Mouse (Mus musculus) hindbrain, embryonic 12.5 days (tissue): ENCODE measurements around the gene Sf1. TPM values are rescaled to one million over a fixed set of nuclear protein-coding genes. Genes with fewer than 3 reads are reported as not detected.

Source experiments
- ATAC-seq: fragments of 200-750 bp; cut with Nextera tagmentation; 2 replicates; pipeline ENCODE4 v1.8.0; 2017; ENCODE audit warnings: moderate TSS enrichment; ENCODE audit not compliant: low FRiP score
- H3K27ac ChIP-seq: fragments of 300-500 bp; sonication (generic); 2 replicates; pipeline ENCODE4 v1.5.1; 2016; ENCODE audit warnings: mild to moderate bottlenecking
- H3K27me3 ChIP-seq: fragments of 300-500 bp; sonication (generic); 2 replicates; pipeline ENCODE4 v1.6.1; 2016; ENCODE audit warnings: mild to moderate bottlenecking
- H3K36me3 ChIP-seq: fragments of 300-500 bp; sonication (generic); 2 replicates; pipeline ENCODE4 v1.6.1; 2016; ENCODE audit warnings: mild to moderate bottlenecking
- H3K4me1 ChIP-seq: fragments of 300-500 bp; sonication (generic); 2 replicates; pipeline ENCODE4 v1.6.1; 2016
- H3K4me2 ChIP-seq: fragments of 300-500 bp; sonication (generic); replicated peaks from 2 replicates; pipeline ENCODE4 v1.6.1; 2016; ENCODE audit warnings: mild to moderate bottlenecking
- H3K4me3 ChIP-seq: fragments of 300-500 bp; sonication (generic); 2 replicates; pipeline ENCODE4 v1.5.1; 2016; ENCODE audit warnings: mild to moderate bottlenecking
- H3K9ac ChIP-seq: fragments of 300-500 bp; sonication (generic); 2 replicates; pipeline ENCODE4 v1.6.1; 2016; ENCODE audit warnings: mild to moderate bottlenecking, moderate library complexity
- H3K9me3 ChIP-seq: fragments of 300-500 bp; sonication (generic); replicated peaks from 2 replicates; pipeline ENCODE4 v1.6.1; 2016; ENCODE audit warnings: mild to moderate bottlenecking
- WGBS: fragments of 180-500 bp; shearing (Covaris S2); methylation state at CpG from one replicate; pipeline ENCODE4 v1.1.7; 2016; 5-methylcytosine and 5-hydroxymethylcytosine counted together
- polyA plus RNA-seq: library from polyadenylated mRNA; unstranded; fragments of >200 nt; fragmentation: Nextera tagmentation; extraction: Ambion mirVana; gene quantifications from 2 replicates; pipeline ENCODE4 v1.2.1, GENCODE M21; 2016

Sf1 gene
- polyA plus RNA-seq, 1 experiment from 2014 or later: 168 TPM

DNA sequence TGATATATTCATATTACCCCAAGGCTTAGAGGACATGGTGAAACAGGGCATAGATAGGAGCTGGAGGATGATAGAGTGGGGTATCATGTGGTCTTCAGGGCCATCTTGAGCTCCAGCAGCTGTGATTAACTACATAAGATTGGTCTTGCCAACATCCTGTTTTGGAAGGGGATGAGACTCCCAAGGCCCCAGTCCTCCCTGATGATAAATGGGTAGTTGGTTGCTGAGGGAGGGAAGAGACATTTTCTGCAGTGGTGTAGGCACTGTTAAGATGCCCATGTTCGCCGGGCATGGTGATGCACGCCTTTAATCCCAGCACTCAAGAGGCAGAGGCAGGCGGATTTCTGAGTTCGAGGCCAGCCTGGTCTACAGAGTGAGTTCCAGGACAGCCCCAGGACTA, 17.7 kb downstream of the Sf1 start:
- Histone ChIP-seq H3K27ac (no peak overlapping the region), H3K4me3 (no peak overlapping the region), H3K9me3 (no peaks in the 10 kb centered on the region), H3K27me3 (no peaks in the 10 kb centered on the region), H3K9ac (no peak overlapping the region), H3K4me2 (no peak overlapping the region), H3K4me1 (peaks cover 21% of the 10 kb centered on the region), H3K36me3 (peaks cover 34% of the 10 kb centered on the region)
- 99% methylated on average over 5 of the region's 5 CpGs for WGBS
- ATAC-seq: no peak

GRCm38 (mm10) chr19:6382323-6382924, 18.9 kb downstream of the Sf1 start:
- ATAC-seq: no peak
- Histone ChIP-seq H3K4me1 (peaks cover 19% of the 10 kb centered on the region), H3K36me3 (peaks cover 22% of the 10 kb centered on the region), H3K9me3 (no peaks in the 10 kb centered on the region), H3K4me3 (no peak overlapping the region), H3K27me3 (no peaks in the 10 kb centered on the region), H3K9ac (no peak overlapping the region), H3K4me2 (no peak overlapping the region), H3K27ac (no peak overlapping the region)
- WGBS: 84% methylated on average over 4 of the region's 4 CpGs

- Histone ChIP-seq H3K9me3 (no peaks in the 10 kb centered on the region), H3K4me2 (no peak overlapping the region), H3K27ac (peak overlapping the region; percentile 35; the same call in 1 of the 2 replicates), H3K36me3 (peaks cover 11% of the 10 kb centered on the region), H3K27me3 (0 out of 2 replicates have a peak, but pooled peaks cover 4% of the 10 kb centered on the region), H3K9ac (0 out of 2 replicates have a peak overlapping the region, but pooled peaks have one; percentile 8), H3K4me3 (no peak overlapping the region), H3K4me1 (peaks cover 15% of the 10 kb centered on the region)
- 43% methylated on average over 5 of the region's 5 CpGs for WGBS
- ATAC-seq: no peak
Measured at GRCm38 (mm10) chr19:6383470-6383869, 20.0 kb downstream of the Sf1 start.

DNA sequence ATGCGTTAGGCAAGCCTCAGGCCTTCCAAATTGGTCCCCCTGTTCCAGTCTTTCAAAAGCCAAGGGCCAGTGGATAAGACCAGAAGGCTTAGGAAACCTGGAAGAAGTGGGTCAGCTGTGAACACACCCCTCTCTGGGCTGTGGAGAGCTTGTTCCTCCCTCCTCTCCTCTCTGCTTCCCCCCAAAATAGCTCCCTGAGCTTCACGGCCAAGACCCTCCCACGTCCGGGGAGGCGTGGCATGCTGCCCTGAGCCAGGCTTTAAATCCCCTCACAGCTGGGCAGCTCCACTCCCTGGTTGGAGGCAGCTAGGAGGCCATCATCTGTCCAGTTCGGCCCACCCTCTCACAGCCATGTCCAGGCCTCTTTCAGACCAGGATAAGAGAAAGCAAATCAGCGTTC, 20.6 kb downstream of the Sf1 start, which contains the start of gene Pygm:
Pygm (plus strand) TSS at position 272 of the 400 bp plus-strand sequence.
- no peak within 1 kb of the TSS for H3K4me2 ChIP-seq
- ATAC-seq: no peak
- WGBS: 26% methylated on average over 7 of the region's 7 CpGs
- 0 out of 2 replicates have a peak, but pooled peaks cover 4% of the 10 kb centered on the region for H3K27me3 ChIP-seq
- peak within 1 kb of the TSS; percentile 35; the same call in 1 of the 2 replicates for H3K27ac ChIP-seq
- peaks cover 5% of the 10 kb centered on the region; the same call in 1 of the 2 replicates for H3K36me3 ChIP-seq
- H3K4me3 ChIP-seq: no peak within 1 kb of the TSS
- H3K9ac ChIP-seq: 0 out of 2 replicates have a peak within 1 kb of the TSS, but pooled peaks have one; percentile 8
- peaks cover 15% of the 10 kb centered on the region for H3K4me1 ChIP-seq
- no peaks in the 10 kb centered on the region for H3K9me3 ChIP-seq

DNA sequence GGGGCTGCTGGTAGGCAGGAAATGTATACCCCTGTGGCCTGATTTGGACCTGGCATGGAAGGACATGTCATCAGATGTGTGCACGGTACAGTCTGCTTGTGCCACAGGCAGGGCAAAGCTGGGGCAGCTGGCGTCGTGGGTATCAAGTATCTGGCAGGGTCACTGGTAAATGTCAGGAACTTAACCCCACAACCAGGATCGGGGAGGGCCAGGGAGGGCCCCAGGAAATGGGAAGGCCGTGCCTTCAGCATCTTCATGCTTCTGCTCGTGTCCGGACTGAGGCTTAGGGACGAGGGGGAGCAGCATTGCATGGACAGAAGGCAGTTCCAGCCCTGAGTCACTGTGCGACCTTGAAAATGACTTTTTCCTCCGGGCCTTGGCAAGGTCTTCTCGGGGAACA, 21.5 kb downstream of the Sf1 start:
- WGBS: 78% methylated on average over 11 of the region's 11 CpGs
- no peak overlapping the region for H3K9ac ChIP-seq

GRCm38 (mm10) chr19:6385419-6385818, 21.9 kb downstream of the Sf1 start:
- no peak overlapping the region for H3K9ac ChIP-seq
- peaks cover 12% of the 10 kb centered on the region; the same call in 1 of the 2 replicates for H3K27me3 ChIP-seq
- ATAC-seq: no peak
- H3K4me2 ChIP-seq: no peak overlapping the region
- H3K4me3 ChIP-seq: no peak overlapping the region
- no peak overlapping the region for H3K27ac ChIP-seq
- peaks cover 22% of the 10 kb centered on the region for H3K4me1 ChIP-seq
- WGBS: 80% methylated on average over 5 of the region's 5 CpGs
- H3K9me3 ChIP-seq: no peaks in the 10 kb centered on the region
- no peaks in the 10 kb centered on the region for H3K36me3 ChIP-seq

More for the DNA sequence above, 21.5 kb downstream of the Sf1 start:
- no peak overlapping the region for H3K4me3 ChIP-seq
- H3K9me3 ChIP-seq: no peaks in the 10 kb centered on the region
- H3K27me3 ChIP-seq: peaks cover 12% of the 10 kb centered on the region; the same call in 1 of the 2 replicates
- H3K4me2 ChIP-seq: no peak overlapping the region
- no peak for ATAC-seq
- peaks cover 22% of the 10 kb centered on the region for H3K4me1 ChIP-seq
- no peak overlapping the region for H3K27ac ChIP-seq
- no peaks in the 10 kb centered on the region for H3K36me3 ChIP-seq

DNA sequence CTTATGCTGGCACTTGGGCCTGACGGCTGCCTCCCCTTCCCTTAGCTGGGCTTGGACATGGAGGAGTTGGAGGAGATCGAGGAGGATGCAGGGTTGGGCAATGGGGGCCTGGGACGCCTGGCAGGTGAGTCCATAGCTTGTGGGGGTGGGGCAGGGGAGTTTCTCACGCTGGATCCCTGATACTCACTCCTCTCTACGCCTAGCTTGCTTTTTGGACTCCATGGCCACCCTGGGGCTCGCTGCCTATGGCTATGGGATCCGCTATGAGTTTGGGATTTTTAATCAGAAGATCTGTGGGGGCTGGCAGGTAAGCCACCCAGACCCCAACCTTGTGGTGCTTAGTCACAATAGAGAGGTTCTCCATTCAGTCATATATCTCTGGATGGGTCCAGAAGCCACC, 22.3 kb downstream of the Sf1 start:
- H3K4me1 ChIP-seq: peaks cover 22% of the 10 kb centered on the region
- H3K27me3 ChIP-seq: peaks cover 12% of the 10 kb centered on the region; the same call in 1 of the 2 replicates
- H3K4me3 ChIP-seq: no peak overlapping the region
- ATAC-seq: no peak
- WGBS: 84% methylated on average over 7 of the region's 7 CpGs
- no peak overlapping the region for H3K9ac ChIP-seq
- no peaks in the 10 kb centered on the region for H3K9me3 ChIP-seq
- H3K27ac ChIP-seq: no peak overlapping the region
- no peak overlapping the region for H3K4me2 ChIP-seq
- H3K36me3 ChIP-seq: no peaks in the 10 kb centered on the region

DNA sequence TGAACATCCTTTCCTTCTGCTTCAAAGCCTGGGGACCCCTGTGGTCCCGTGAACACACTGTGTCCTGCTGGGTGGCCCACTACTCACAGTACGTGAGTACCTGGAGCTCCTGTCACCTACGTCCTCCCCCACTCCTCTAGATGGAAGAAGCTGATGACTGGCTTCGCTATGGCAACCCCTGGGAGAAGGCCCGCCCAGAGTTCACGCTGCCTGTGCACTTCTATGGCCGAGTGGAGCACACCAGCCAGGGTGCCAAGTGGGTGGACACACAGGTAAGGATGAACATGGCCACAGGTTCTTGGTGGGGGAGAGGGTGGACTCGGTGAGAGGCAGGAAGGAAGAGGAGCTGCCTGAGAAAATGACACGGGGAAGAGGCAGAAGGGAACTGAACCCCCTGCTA, 22.7 kb downstream of the Sf1 start:
- ATAC-seq: no peak
- Histone ChIP-seq H3K27ac (no peak overlapping the region), H3K36me3 (no peaks in the 10 kb centered on the region), H3K4me1 (peaks cover 22% of the 10 kb centered on the region), H3K27me3 (peaks cover 12% of the 10 kb centered on the region; the same call in 1 of the 2 replicates), H3K4me3 (no peak overlapping the region), H3K4me2 (no peak overlapping the region), H3K9me3 (no peaks in the 10 kb centered on the region), H3K9ac (no peak overlapping the region)
- 60% methylated on average over 9 of the region's 9 CpGs for WGBS

DNA sequence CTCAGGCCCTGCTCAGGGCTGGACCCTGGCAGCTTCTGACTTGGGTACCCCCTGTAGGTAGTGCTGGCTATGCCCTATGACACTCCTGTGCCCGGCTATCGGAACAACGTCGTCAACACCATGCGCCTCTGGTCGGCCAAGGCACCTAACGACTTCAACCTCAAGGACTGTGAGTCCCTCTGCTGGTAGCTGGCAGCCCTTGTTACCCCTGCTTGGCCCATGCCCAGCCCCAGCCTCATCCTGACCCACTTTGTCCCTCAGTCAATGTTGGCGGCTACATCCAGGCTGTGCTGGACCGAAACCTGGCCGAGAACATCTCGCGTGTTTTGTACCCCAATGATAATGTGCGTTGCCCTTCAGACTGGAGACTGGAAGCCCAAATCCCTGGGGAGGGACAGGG, 24.5 kb downstream of the Sf1 start:
- peaks cover 22% of the 10 kb centered on the region for H3K4me1 ChIP-seq
- H3K9ac ChIP-seq: no peak overlapping the region
- H3K27me3 ChIP-seq: peaks cover 12% of the 10 kb centered on the region; the same call in 1 of the 2 replicates
- H3K4me2 ChIP-seq: no peak overlapping the region
- no peak overlapping the region for H3K4me3 ChIP-seq
- no peak for ATAC-seq
- H3K36me3 ChIP-seq: no peaks in the 10 kb centered on the region
- no peaks in the 10 kb centered on the region for H3K9me3 ChIP-seq
- H3K27ac ChIP-seq: no peak overlapping the region
- 87% methylated on average over 13 of the region's 13 CpGs for WGBS

DNA sequence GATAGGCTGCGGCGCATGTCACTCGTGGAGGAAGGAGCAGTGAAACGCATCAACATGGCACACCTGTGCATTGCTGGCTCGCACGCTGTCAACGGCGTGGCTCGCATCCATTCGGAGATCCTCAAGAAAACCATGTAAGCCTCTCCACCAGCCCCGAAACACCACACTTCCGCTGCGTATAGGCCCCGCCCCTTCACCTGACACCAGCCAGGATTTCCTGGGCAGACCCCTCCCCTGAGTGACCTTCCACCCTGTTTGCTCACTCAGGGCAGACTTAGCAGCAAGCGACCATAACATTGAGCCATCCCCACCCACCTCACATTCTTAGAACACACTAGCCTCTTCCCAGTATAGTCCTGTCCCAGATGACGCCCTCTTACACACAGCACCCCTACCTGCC, 26.3 kb downstream of the Sf1 start:
- no peak overlapping the region for H3K9ac ChIP-seq
- H3K4me1 ChIP-seq: peaks cover 11% of the 10 kb centered on the region
- H3K9me3 ChIP-seq: no peaks in the 10 kb centered on the region
- WGBS: 6% methylated on average over 16 of the region's 16 CpGs
- H3K27ac ChIP-seq: no peak overlapping the region
- peak overlapping the region; percentile 20 for H3K4me3 ChIP-seq
- peak overlapping the region; percentile 50 for H3K4me2 ChIP-seq
- no peak for ATAC-seq
- H3K27me3 ChIP-seq: peaks cover 12% of the 10 kb centered on the region; the same call in 1 of the 2 replicates
- no peaks in the 10 kb centered on the region for H3K36me3 ChIP-seq

GRCm38 (mm10) chr19:6390251-6390650, 26.8 kb downstream of the Sf1 start:
- no peak overlapping the region for H3K4me3 ChIP-seq
- no peak overlapping the region for H3K4me2 ChIP-seq
- no peak for ATAC-seq
- H3K9ac ChIP-seq: no peak overlapping the region
- H3K9me3 ChIP-seq: no peaks in the 10 kb centered on the region
- WGBS: 54% methylated on average over 6 of the region's 6 CpGs
- H3K36me3 ChIP-seq: no peaks in the 10 kb centered on the region
- H3K27me3 ChIP-seq: peaks cover 12% of the 10 kb centered on the region; the same call in 1 of the 2 replicates
- no peak overlapping the region for H3K27ac ChIP-seq
- H3K4me1 ChIP-seq: peaks cover 7% of the 10 kb centered on the region

- no peak for ATAC-seq
- WGBS: 95% methylated on average over 14 of the region's 14 CpGs
- Histone ChIP-seq H3K36me3 (no peaks in the 10 kb centered on the region), H3K9ac (no peak overlapping the region), H3K4me1 (peaks cover 7% of the 10 kb centered on the region), H3K9me3 (no peaks in the 10 kb centered on the region), H3K27me3 (peaks cover 15% of the 10 kb centered on the region), H3K4me2 (no peak overlapping the region), H3K27ac (no peak overlapping the region), H3K4me3 (no peak overlapping the region)
Measured at GRCm38 (mm10) chr19:6392743-6393393, 29.4 kb downstream of the Sf1 start.
